Mouse (Mus musculus) G1E (cell line): ENCODE measurements at regions not wholly inside any gene's neighbourhood (a gene's known extent, or its start where the extent isn't known, plus 50 kb on each side); places are given as distances from the start of the nearest gene placed in this dataset.

ENCODE experiments used
- ATAC-seq: 2 replicates; pipeline ENCODE4 v1.8.0; 2016; ENCODE audit warnings: mild to moderate bottlenecking; ENCODE audit not compliant: insufficient number of reproducible peaks, poor library complexity, low FRiP score, severe bottlenecking; ENCODE audit errors: extremely low read depth
- DNase-seq: peaks from one replicate; pipeline ENCODE4 v3.0.0; 2012; ENCODE audit warnings: low spot score
- H3K27me3 ChIP-seq: 2 replicates; pipeline ENCODE4 v1.6.1; 2012; ENCODE audit warnings: mild to moderate bottlenecking, low read length, inconsistent platforms; ENCODE audit not compliant: insufficient read depth
- H3K36me3 ChIP-seq: replicated peaks from 2 replicates; pipeline ENCODE3; 2012; ENCODE audit warnings: mild to moderate bottlenecking, inconsistent platforms
- H3K4me1 ChIP-seq: 2 replicates; pipeline ENCODE4 v1.6.1; 2012; ENCODE audit warnings: low read depth, low read length, inconsistent platforms, mixed read lengths; ENCODE audit not compliant: insufficient read depth
- H3K4me3 ChIP-seq: 2 replicates; pipeline ENCODE4 v1.5.1; 2012; ENCODE audit warnings: low read depth, mild to moderate bottlenecking, inconsistent platforms, low read length, moderate library complexity, mixed read lengths
- H3K9me3 ChIP-seq: replicated peaks from 2 replicates; pipeline ENCODE4 v1.6.1; 2012; ENCODE audit warnings: inconsistent platforms
- CTCF ChIP-seq: IDR thresholded peaks from 2 replicates; pipeline ENCODE4 v1.5.1; 2012; ENCODE audit warnings: low read depth, low read length, inconsistent platforms, mixed read lengths
- GATA1 ChIP-seq: IDR thresholded peaks from 2 replicates; pipeline ENCODE4 v1.6.1; 2012; ENCODE audit warnings: borderline replicate concordance, low read length, inconsistent platforms, mixed read lengths
- GATA2 ChIP-seq: IDR thresholded peaks from 2 replicates; pipeline ENCODE4 v1.6.1; 2012; ENCODE audit warnings: low read depth, low read length, inconsistent platforms, borderline replicate concordance
- POLR2AphosphoS5 ChIP-seq: IDR thresholded peaks from 2 replicates; pipeline ENCODE4 v1.6.1; 2012; ENCODE audit warnings: low read depth, low read length, inconsistent platforms; ENCODE audit not compliant: insufficient replicate concordance
- TAL1 ChIP-seq: conservative IDR thresholded peaks from 2 replicates; pipeline ENCODE4 v1.6.1; 2012; ENCODE audit warnings: low read depth, low read length, inconsistent platforms, mixed read lengths

DNA sequence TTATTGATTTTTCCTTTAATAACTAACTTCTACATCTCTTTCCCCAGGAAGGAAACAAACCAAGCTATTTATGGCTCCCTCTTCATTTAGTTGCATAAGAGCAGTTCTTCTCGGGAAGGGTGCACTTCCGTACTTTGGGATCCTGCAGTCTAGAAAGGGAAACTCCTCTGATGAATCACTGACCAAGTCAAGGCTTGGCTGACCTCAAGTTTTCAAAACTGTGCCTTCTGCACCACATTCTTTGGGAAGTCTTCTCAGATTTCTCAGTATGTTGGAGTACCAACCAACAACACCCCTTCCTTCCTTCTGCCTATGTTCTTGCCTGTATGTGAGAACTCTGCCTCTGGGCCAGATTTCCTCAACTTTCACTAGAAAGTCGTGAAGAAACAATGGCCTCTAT, 1452.6 kb downstream of the Gsdmc2 start:
- no peaks in the 10 kb centered on the region for H3K27me3 ChIP-seq
- H3K4me3 ChIP-seq: no peak overlapping the region
- ATAC-seq: no peak
- no peak for TF ChIP-seq CTCF
- TF ChIP-seq GATA2: no peak
- no peak for TF ChIP-seq POLR2AphosphoS5
- no peak for TF ChIP-seq TAL1
- TF ChIP-seq GATA1: no peak
- no peaks in the 10 kb centered on the region for H3K36me3 ChIP-seq
- no peaks in the 10 kb centered on the region for H3K9me3 ChIP-seq
- peaks cover 5% of the 10 kb centered on the region; the same call in 1 of the 2 replicates for H3K4me1 ChIP-seq
- no peak for DNase-seq

DNA sequence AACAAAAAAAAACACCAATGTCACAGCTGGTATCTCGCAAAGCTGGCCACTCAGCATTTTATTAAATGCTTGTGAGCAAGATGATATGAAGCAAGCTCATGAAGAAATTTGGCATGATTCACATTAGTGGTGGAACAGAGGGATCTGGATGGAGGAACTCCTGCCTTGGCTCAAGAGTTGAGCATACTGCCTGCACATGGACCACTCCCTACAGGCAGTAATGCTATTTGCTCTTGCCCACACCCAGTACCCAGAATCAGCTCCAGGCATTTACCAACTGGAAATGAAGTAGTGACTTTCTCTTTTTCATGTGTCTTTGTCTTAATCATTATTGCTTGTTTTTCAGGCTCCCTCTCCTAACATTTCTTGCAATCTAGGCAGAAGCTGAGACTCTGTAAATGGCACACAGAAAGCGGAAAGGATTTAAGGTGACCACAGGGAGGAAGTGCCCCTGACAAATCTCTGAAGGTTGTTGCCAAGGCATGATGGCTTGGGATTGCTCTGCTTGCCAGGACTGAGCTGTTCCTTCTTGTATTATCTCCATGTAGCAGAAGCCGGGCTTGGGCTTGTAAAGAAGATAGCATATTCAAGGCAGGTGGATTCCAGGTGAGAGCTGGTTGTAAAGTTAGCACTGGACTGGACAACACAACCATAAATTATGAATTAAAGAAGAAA, 1455.4 kb downstream of the Gsdmc2 start:
- peaks cover 5% of the 10 kb centered on the region; the same call in 1 of the 2 replicates for H3K4me1 ChIP-seq
- H3K4me3 ChIP-seq: no peak overlapping the region
- ATAC-seq (no peak), DNase-seq (no peak)
- H3K27me3 ChIP-seq: no peaks in the 10 kb centered on the region
- no peaks in the 10 kb centered on the region for H3K9me3 ChIP-seq
- TF ChIP-seq CTCF (no peak), GATA1 (no peak), GATA2 (no peak), POLR2AphosphoS5 (no peak), TAL1 (no peak)
- no peaks in the 10 kb centered on the region for H3K36me3 ChIP-seq

DNA sequence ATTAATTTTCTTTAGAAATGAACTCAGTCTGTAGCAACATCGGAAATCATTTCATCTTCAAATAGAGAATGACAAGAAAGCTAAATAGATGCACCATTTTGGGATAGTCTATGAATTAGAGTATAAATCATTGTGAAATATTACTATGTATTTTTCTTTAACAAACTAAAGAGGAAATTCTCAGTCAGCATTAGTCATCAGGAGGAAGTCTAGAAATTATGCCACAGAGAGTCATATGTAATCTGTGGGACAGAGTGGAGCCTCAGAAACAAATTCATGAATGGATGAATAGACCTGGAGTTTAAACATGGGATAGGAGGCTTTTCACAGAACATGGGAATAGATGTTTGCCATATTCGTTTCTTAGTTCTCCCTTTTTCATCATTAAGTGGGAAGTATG, 1459.4 kb upstream of the A1bg start:
- no peaks in the 10 kb centered on the region for H3K27me3 ChIP-seq
- no peaks in the 10 kb centered on the region for H3K36me3 ChIP-seq
- no peaks in the 10 kb centered on the region for H3K9me3 ChIP-seq
- TF ChIP-seq CTCF (no peak), GATA2 (no peak), TAL1 (no peak)
- DNase-seq: no peak
- H3K4me1 ChIP-seq: no peaks in the 10 kb centered on the region
- no peak for ATAC-seq
- no peak overlapping the region for H3K4me3 ChIP-seq

DNA sequence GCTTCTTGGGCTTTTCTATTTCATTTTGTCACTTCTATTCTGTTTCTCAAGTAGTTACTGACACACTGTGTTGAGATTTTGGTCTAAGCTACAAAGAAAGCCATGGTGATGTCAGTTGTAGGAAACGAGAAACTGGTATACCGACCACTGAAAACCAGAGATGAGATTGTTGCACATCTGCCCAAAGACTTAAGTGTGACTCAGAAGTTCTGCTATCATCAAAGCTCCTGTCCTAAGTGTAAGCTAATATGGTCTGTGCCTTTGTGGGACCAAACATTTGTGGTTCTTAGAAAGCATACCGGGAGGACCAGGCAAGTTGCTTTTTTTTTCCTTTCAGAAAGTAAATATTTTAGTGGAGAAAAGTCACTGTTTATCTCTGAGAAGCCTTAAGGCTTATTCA, 1451.8 kb upstream of the A1bg start:
- Histone ChIP-seq H3K27me3 (peaks cover 3% of the 10 kb centered on the region; the same call in 1 of the 2 replicates), H3K36me3 (no peaks in the 10 kb centered on the region), H3K4me1 (no peaks in the 10 kb centered on the region; the same call in 1 of the 2 replicates), H3K9me3 (no peaks in the 10 kb centered on the region), H3K4me3 (no peak overlapping the region)
- DNase-seq: no peak
- ATAC-seq: no peak
- TF ChIP-seq GATA2 (no peak), TAL1 (no peak), POLR2AphosphoS5 (no peak), CTCF (no peak), GATA1 (no peak)

DNA sequence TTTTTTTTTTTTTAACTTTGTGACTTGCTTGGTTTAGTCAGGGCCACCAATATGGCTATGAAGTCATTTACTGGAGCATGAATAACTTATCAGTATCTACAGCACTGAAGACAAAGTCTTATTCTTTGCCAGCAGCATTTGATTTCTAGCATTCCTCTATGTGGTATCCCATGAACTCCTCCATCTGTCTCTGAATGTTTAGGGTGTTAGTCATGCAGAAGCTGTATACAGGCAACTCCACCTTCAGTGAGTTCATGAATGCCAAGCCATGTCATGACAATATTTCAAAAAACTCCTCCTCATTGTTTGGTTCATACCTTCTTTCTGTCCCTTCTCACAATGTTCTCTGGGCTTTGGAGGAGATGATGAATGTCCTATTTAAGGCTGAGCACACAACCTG, 1438.4 kb upstream of the A1bg start:
- Histone ChIP-seq H3K27me3 (no peaks in the 10 kb centered on the region), H3K36me3 (no peaks in the 10 kb centered on the region), H3K4me3 (no peak overlapping the region), H3K9me3 (no peaks in the 10 kb centered on the region), H3K4me1 (0 out of 2 replicates have a peak, but pooled peaks cover 3% of the 10 kb centered on the region)
- no peak for DNase-seq
- no peak for ATAC-seq
- TF ChIP-seq GATA2 (no peak), CTCF (no peak), POLR2AphosphoS5 (no peak), TAL1 (no peak), GATA1 (no peak)

DNA sequence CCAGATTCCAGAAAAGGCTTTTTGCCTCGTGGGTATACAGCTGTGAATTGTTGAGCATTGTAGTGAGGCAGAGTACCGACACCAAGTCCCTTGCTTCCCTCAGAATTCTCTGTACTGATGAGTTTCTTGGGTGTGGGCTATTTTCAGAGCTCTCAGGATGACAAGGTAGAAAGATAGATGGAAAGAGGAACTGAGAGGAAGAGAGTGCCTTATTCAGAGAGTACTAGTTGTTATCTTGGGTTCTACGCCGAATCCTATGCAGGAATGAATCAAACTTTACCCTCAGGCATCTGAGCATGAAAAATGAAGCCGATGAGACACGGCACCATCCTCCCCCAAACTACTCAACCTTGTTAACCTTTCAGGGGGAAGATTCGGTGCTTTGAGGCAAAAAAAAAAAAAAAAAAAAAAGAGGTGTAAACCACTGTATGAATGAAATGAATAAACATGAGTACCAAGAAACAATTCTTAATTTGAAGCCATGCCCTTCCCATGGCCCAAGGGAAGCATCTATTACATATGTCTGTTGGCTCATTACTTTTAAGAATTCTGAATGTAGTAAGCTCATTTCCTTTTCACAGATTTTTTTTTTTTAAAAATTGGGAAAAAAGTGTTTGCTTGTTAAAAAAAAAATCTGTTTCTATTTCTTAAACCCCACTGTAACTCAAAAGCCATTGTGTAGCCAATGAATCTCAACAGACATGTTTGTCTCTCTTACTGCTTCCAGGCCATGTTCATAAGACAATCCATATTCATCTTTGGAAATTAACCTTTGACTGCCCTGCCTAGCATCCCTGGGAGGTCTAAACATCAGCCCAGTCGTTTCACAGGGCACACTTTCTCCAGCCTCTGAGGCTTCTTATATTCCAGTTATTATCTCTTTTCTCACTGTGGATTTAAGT, 1435.8 kb upstream of the A1bg start:
- ATAC-seq (no peak), DNase-seq (no peak)
- Histone ChIP-seq H3K9me3 (no peaks in the 10 kb centered on the region), H3K4me3 (no peak overlapping the region), H3K36me3 (no peaks in the 10 kb centered on the region), H3K4me1 (0 out of 2 replicates have a peak, but pooled peaks cover 3% of the 10 kb centered on the region), H3K27me3 (no peaks in the 10 kb centered on the region)
- TF ChIP-seq GATA2: no peak
- no peak for TF ChIP-seq CTCF
- TF ChIP-seq TAL1: no peak
- TF ChIP-seq POLR2AphosphoS5: no peak
- no peak for TF ChIP-seq GATA1
